Mouse (Mus musculus): ENCODE data around the gene Robo4. TPM values are rescaled to one million over a fixed set of nuclear protein-coding genes. Genes with fewer than 3 reads are reported as not detected.

Robo4 gene
- polyA plus RNA-seq, 1 experiment from 2014 or later, result 17.5 TPM

- no peak overlapping the region for H3K4me3 ChIP-seq (replicated peaks; ENCODE audit: low read depth, low read length)
- H3K4me1 ChIP-seq (replicated peaks; ENCODE audit: insufficient read depth, low read length), result no peaks in the 10 kb centered on the region
- H3K9ac ChIP-seq (ENCODE audit: low read depth, low read length), result no peak overlapping the region
- H3K4me2 ChIP-seq (ENCODE audit: low read length), result no peak overlapping the region
- H3K27me3 ChIP-seq (ENCODE audit: insufficient read depth, low read length), result no peaks in the 10 kb centered on the region
- H3K27ac ChIP-seq, result no peak overlapping the region
- 46% methylated on average over 7 of the region's 7 CpGs for WGBS
- H3K36me3 ChIP-seq (ENCODE audit: insufficient read depth, low read length), result no peaks in the 10 kb centered on the region
- TF ChIP-seq CTCF (IDR thresholded peaks at IDR 0.05; ENCODE audit: low read depth), result no peak
- H3K9me3 ChIP-seq (replicated peaks; ENCODE audit: low read length), result no peaks in the 10 kb centered on the region
- ATAC-seq (replicated peaks; ENCODE audit: low FRiP score, low read depth), result no peak; the same call in 1 of the 2 replicates
- DNase-seq (ENCODE audit: low spot score), result peak; percentile 86
These were observed 30.4 kb upstream of the Robo4 start for GRCm38 (mm10) chr9:37371232-37371801.

- Histone ChIP-seq H3K9me3 (replicated peaks; ENCODE audit: low read length) (no peaks in the 10 kb centered on the region), H3K36me3 (ENCODE audit: insufficient read depth, low read length) (no peaks in the 10 kb centered on the region), H3K4me1 (replicated peaks; ENCODE audit: insufficient read depth, low read length) (no peaks in the 10 kb centered on the region), H3K4me2 (ENCODE audit: low read length) (no peak overlapping the region), H3K9ac (ENCODE audit: low read depth, low read length) (no peak overlapping the region), H3K4me3 (replicated peaks; ENCODE audit: low read depth, low read length) (no peak overlapping the region), H3K27me3 (ENCODE audit: insufficient read depth, low read length) (no peaks in the 10 kb centered on the region), H3K27ac (no peak overlapping the region)
- ATAC-seq (replicated peaks; ENCODE audit: low FRiP score, low read depth), result no peak
- DNase-seq (ENCODE audit: low spot score), result no peak
- TF ChIP-seq CTCF (IDR thresholded peaks at IDR 0.05; ENCODE audit: low read depth), result no peak
- WGBS, result 90% methylated on average over 5 of the region's 5 CpGs
These were observed 26.0 kb upstream of the Robo4 start for GRCm38 (mm10) chr9:37375718-37376117.

- WGBS, result 94% methylated on average over 6 of the region's 6 CpGs
- no peak overlapping the region for H3K4me3 ChIP-seq (replicated peaks; ENCODE audit: low read depth, low read length)
- H3K4me2 ChIP-seq (ENCODE audit: low read length), result no peak overlapping the region
- DNase-seq (ENCODE audit: low spot score) (no peak), ATAC-seq (replicated peaks; ENCODE audit: low FRiP score, low read depth) (no peak)
- H3K9ac ChIP-seq (ENCODE audit: low read depth, low read length), result no peak overlapping the region
- no peaks in the 10 kb centered on the region for H3K27me3 ChIP-seq (ENCODE audit: insufficient read depth, low read length)
- no peaks in the 10 kb centered on the region for H3K9me3 ChIP-seq (replicated peaks; ENCODE audit: low read length)
- no peak for TF ChIP-seq CTCF (IDR thresholded peaks at IDR 0.05; ENCODE audit: low read depth)
- no peak overlapping the region for H3K27ac ChIP-seq
- H3K36me3 ChIP-seq (ENCODE audit: insufficient read depth, low read length), result no peaks in the 10 kb centered on the region
- H3K4me1 ChIP-seq (replicated peaks; ENCODE audit: insufficient read depth, low read length), result no peaks in the 10 kb centered on the region
These were observed 18.5 kb upstream of the Robo4 start for GRCm38 (mm10) chr9:37383161-37383560.

- DNase-seq (ENCODE audit: low spot score), result peak; percentile 58
- H3K27me3 ChIP-seq (ENCODE audit: insufficient read depth, low read length), result no peaks in the 10 kb centered on the region
- 5% methylated on average over 54 of the region's 54 CpGs for WGBS
- H3K4me1 ChIP-seq (replicated peaks; ENCODE audit: insufficient read depth, low read length), result no peaks in the 10 kb centered on the region
- H3K4me3 ChIP-seq (replicated peaks; ENCODE audit: low read depth, low read length), result peak overlapping the region; percentile 40
- H3K36me3 ChIP-seq (ENCODE audit: insufficient read depth, low read length), result no peaks in the 10 kb centered on the region
- H3K9ac ChIP-seq (ENCODE audit: low read depth, low read length), result peak overlapping the region; percentile 59
- peak overlapping the region; percentile 87 for H3K4me2 ChIP-seq (ENCODE audit: low read length)
- H3K27ac ChIP-seq, result no peak overlapping the region
- no peaks in the 10 kb centered on the region for H3K9me3 ChIP-seq (replicated peaks; ENCODE audit: low read length)
- peak; percentile 46 for TF ChIP-seq CTCF (IDR thresholded peaks at IDR 0.05; ENCODE audit: low read depth)
- peak; percentile 57; the same call in 1 of the 2 replicates for ATAC-seq (replicated peaks; ENCODE audit: low FRiP score, low read depth)
These were observed 17.2 kb upstream of the Robo4 start for GRCm38 (mm10) chr9:37384284-37385182.

- no peaks in the 10 kb centered on the region for H3K4me1 ChIP-seq (replicated peaks; ENCODE audit: insufficient read depth, low read length)
- 81% methylated on average over 2 of the region's 2 CpGs for WGBS
- H3K9ac ChIP-seq (ENCODE audit: low read depth, low read length), result no peak overlapping the region
- no peak for TF ChIP-seq CTCF (IDR thresholded peaks at IDR 0.05; ENCODE audit: low read depth)
- no peaks in the 10 kb centered on the region for H3K36me3 ChIP-seq (ENCODE audit: insufficient read depth, low read length)
- no peak overlapping the region for H3K4me3 ChIP-seq (replicated peaks; ENCODE audit: low read depth, low read length)
- DNase-seq (ENCODE audit: low spot score) (no peak), ATAC-seq (replicated peaks; ENCODE audit: low FRiP score, low read depth) (no peak)
- no peaks in the 10 kb centered on the region for H3K27me3 ChIP-seq (ENCODE audit: insufficient read depth, low read length)
- no peak overlapping the region for H3K27ac ChIP-seq
- H3K9me3 ChIP-seq (replicated peaks; ENCODE audit: low read length), result no peaks in the 10 kb centered on the region
- H3K4me2 ChIP-seq (ENCODE audit: low read length), result no peak overlapping the region
These were observed 10.8 kb upstream of the Robo4 start for GRCm38 (mm10) chr9:37390891-37391290.

- no peak for TF ChIP-seq CTCF (IDR thresholded peaks at IDR 0.05; ENCODE audit: low read depth)
- no peaks in the 10 kb centered on the region for H3K36me3 ChIP-seq (ENCODE audit: insufficient read depth, low read length)
- ATAC-seq (replicated peaks; ENCODE audit: low FRiP score, low read depth) (no peak), DNase-seq (ENCODE audit: low spot score) (no peak)
- no peaks in the 10 kb centered on the region for H3K4me1 ChIP-seq (replicated peaks; ENCODE audit: insufficient read depth, low read length)
- no peak overlapping the region for H3K4me3 ChIP-seq (replicated peaks; ENCODE audit: low read depth, low read length)
- 80% methylated on average over 2 of the region's 2 CpGs for WGBS
- H3K9me3 ChIP-seq (replicated peaks; ENCODE audit: low read length), result no peaks in the 10 kb centered on the region
- H3K4me2 ChIP-seq (ENCODE audit: low read length), result no peak overlapping the region
- H3K9ac ChIP-seq (ENCODE audit: low read depth, low read length), result no peak overlapping the region
- no peak overlapping the region for H3K27ac ChIP-seq
- no peaks in the 10 kb centered on the region for H3K27me3 ChIP-seq (ENCODE audit: insufficient read depth, low read length)
These were observed 9.6 kb upstream of the Robo4 start for GRCm38 (mm10) chr9:37392071-37392470.
